ENCODE assay signal across 1 mouse cellular context in the genomic region with DNA sequence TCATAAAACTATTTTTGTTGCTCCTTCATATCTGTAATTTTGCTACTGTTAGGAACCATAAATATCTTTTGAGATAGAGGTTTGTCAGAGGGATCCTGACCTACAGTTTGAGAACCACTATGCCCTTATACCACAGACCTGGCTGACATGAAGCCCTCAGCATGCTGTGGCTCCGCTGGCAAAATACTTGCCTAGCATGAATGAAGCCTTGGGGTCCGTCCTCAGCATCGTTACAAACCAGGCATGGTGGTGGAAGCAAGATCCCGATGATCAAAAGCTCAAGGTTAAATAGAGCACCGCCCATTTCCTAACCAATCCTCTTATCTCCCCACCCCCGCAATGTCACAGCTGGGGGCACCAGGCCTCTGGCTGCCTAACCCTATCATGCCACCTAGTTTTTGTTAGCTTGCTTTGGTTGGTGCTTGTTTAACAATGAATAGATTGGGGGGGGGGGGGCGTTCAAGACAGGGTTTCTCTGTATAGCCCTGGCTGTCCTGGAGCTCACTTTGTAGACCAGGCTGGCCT.
A peak's percentile ranks its signal among the peaks of the same experiment; 100 is the strongest.
TF ChIP-seq lines count a peak whose summit lies in the region.

No protein-coding gene starts in this region.

TF ChIP-seq in MEL, 35 proteins besides CTCF, POLR2A, EP300 and RAD21 (continued from another document):
- no peak for TF ChIP-seq NELFE (IDR thresholded peaks at IDR 0.05; ENCODE audit: low read depth, low read length)
- no peak for TF ChIP-seq ZC3H11A (IDR thresholded peaks at IDR 0.05; ENCODE audit: low read depth, low read length)
- TF ChIP-seq NRF1 (IDR thresholded peaks at IDR 0.05; ENCODE audit: insufficient read depth, low read depth, low read length, poor library complexity, severe bottlenecking): no peak
- TF ChIP-seq KAT2A (conservative IDR thresholded peaks at IDR 0.05; ENCODE audit: low read depth, low read length): no peak
- TF ChIP-seq TBP (IDR thresholded peaks at IDR 0.05; ENCODE audit: low read depth, low read length): peak; percentile 62; the same call in 1 of the 2 replicates
- TF ChIP-seq MAX (IDR thresholded peaks at IDR 0.05; ENCODE audit: low read length): peak; percentile 38; the same call in 1 of the 2 replicates
- TF ChIP-seq GABPA (IDR thresholded peaks at IDR 0.05; ENCODE audit: low read depth, low read length): no peak
- 0 out of 2 replicates have a peak, but pooled peaks have one; percentile 48 for TF ChIP-seq HCFC1 (IDR thresholded peaks at IDR 0.05; ENCODE audit: low read depth, low read length)
- no peak for TF ChIP-seq USF2 (IDR thresholded peaks at IDR 0.05; ENCODE audit: borderline replicate concordance in 1 of 2, insufficient read depth in 1 of 2, low read depth in 1 of 2, low read length in 2 of 2)
- peak; percentile 89 for TF ChIP-seq RCOR1 (IDR thresholded peaks at IDR 0.05; ENCODE audit: low read depth, low read length)
- TF ChIP-seq MYB (IDR thresholded peaks at IDR 0.05; ENCODE audit: low read depth, low read length): 0 out of 2 replicates have a peak, but pooled peaks have one; percentile 26
- TF ChIP-seq ETS1 (IDR thresholded peaks at IDR 0.05; ENCODE audit: low read depth, low read length): peak; percentile 83
- TF ChIP-seq MXI1 (IDR thresholded peaks at IDR 0.05; ENCODE audit: low read depth, low read length): peak; percentile 65; the same call in 1 of the 2 replicates
- peak; percentile 94 for TF ChIP-seq MAZ (IDR thresholded peaks at IDR 0.05; ENCODE audit: low read depth, low read length)
- no peak; the same call in 1 of the 2 replicates for TF ChIP-seq TAL1 (IDR thresholded peaks at IDR 0.05; ENCODE audit: low read length)
- no peak for TF ChIP-seq ZNF384 (IDR thresholded peaks at IDR 0.05; ENCODE audit: low read depth, low read length)
- no peak for TF ChIP-seq CHD1 (IDR thresholded peaks at IDR 0.05; ENCODE audit: low read depth, low read length)
- TF ChIP-seq MAFK (IDR thresholded peaks at IDR 0.05; ENCODE audit: borderline replicate concordance, low read depth, low read length): 0 out of 2 replicates have a peak, but pooled peaks have one; percentile 23
- TF ChIP-seq ELF1 (IDR thresholded peaks at IDR 0.05; ENCODE audit: low read depth, low read length): no peak
- TF ChIP-seq USF1 (IDR thresholded peaks at IDR 0.05; ENCODE audit: low read depth, low read length): no peak
- no peak for TF ChIP-seq JUND (IDR thresholded peaks at IDR 0.05; ENCODE audit: low read depth, low read length)
- TF ChIP-seq ZKSCAN1 (IDR thresholded peaks at IDR 0.05; ENCODE audit: low read depth, low read length): 0 out of 2 replicates have a peak, but pooled peaks have one; percentile 42
- TF ChIP-seq MEF2A (IDR thresholded peaks at IDR 0.05; ENCODE audit: extremely low read depth, insufficient replicate concordance, low read depth, low read length, poor library complexity, severe bottlenecking): no peak
- TF ChIP-seq POLR2AphosphoS5 (IDR thresholded peaks at IDR 0.05; ENCODE audit: borderline replicate concordance, low read depth, low read length): no peak
- TF ChIP-seq POLR2AphosphoS2 (IDR thresholded peaks at IDR 0.05; ENCODE audit: low read length): peak; percentile 87; the same call in 1 of the 2 replicates
- peak; percentile 78; the same call in 1 of the 2 replicates for TF ChIP-seq SIN3A (IDR thresholded peaks at IDR 0.05; ENCODE audit: low read length)
- no peak for TF ChIP-seq E2F4 (IDR thresholded peaks at IDR 0.05; ENCODE audit: borderline replicate concordance, low read depth, low read length)
- TF ChIP-seq SMC3 (IDR thresholded peaks at IDR 0.05; ENCODE audit: low read depth, low read length): peak; percentile 22; the same call in 1 of the 2 replicates
- no peak for TF ChIP-seq MYC (IDR thresholded peaks at IDR 0.05; ENCODE audit: low read depth, low read length)
- peak; percentile 94 for TF ChIP-seq GATA1 (IDR thresholded peaks at IDR 0.05; ENCODE audit: low read depth, low read length)
